Mouse (Mus musculus): ENCODE results near the gene Gstm1.
"Not testable (repeated sequence)": the region's sequence is repeated elsewhere in the genome, so short reads cannot be mapped to it uniquely, and the experiment has no call there.

Gstm1 gene

GRCm38 (mm10) chr3:107971101-107971500, 46.7 kb downstream of the Gstm1 start:
- in situ Hi-C loops (cut with MboI; ENCODE audit: unreplicated experiment in 2 of 2): not testable (repeated sequence)

- in situ Hi-C loops (cut with MboI; ENCODE audit: unreplicated experiment in 2 of 2): no loop called here
Observed at GRCm38 (mm10) chr3:107968724-107969395, 48.9 kb downstream of the Gstm1 start, which contains the start of gene Gstm3. Gene Gstm3 (minus strand): TSS chr3:107969283.

- in situ Hi-C loops (cut with MboI; ENCODE audit: unreplicated experiment in 2 of 2): no loop called here
Observed at GRCm38 (mm10) chr3:107966631-107967030, 51.1 kb downstream of the Gstm1 start.

- in situ Hi-C loops (cut with MboI; ENCODE audit: unreplicated experiment in 2 of 2): no loop called here
Observed at GRCm38 (mm10) chr3:107965592-107965991, 52.2 kb downstream of the Gstm1 start.

- in situ Hi-C loops (cut with MboI; ENCODE audit: unreplicated experiment in 2 of 2): no loop called here
Observed at GRCm38 (mm10) chr3:107964656-107965308, 53.0 kb downstream of the Gstm1 start.

GRCm38 (mm10) chr3:107964026-107964425, 53.7 kb downstream of the Gstm1 start:
- in situ Hi-C loops (cut with MboI; ENCODE audit: unreplicated experiment in 2 of 2): no loop called here
